Mouse (Mus musculus): ENCODE measurements around the gene Cysrt1. TPM values are rescaled to one million over a fixed set of nuclear protein-coding genes. Genes with fewer than 3 reads are reported as not detected.

Cysrt1 gene
- polyA plus RNA-seq, 1 experiment: not detected

- Histone ChIP-seq H3K4me3 (replicated peaks; ENCODE audit: control insufficient read depth, low read depth, low read length) (no peak within 1 kb of the TSS), H3K27ac (ENCODE audit: control insufficient read depth, insufficient read depth, low read depth, low read length, poor library complexity) (no peak within 1 kb of the TSS), H3K4me1 (ENCODE audit: control insufficient read depth, insufficient read depth, low read length) (peaks cover 2% of the 10 kb centered on the region)
- WGBS: 77% methylated on average over 8 of the region's 8 CpGs
- no peak for TF ChIP-seq CTCF (IDR thresholded peaks at IDR 0.05; ENCODE audit: control insufficient read depth, insufficient read depth, low read length)
- TF ChIP-seq POLR2A (IDR thresholded peaks at IDR 0.05; ENCODE audit: borderline replicate concordance, control insufficient read depth, low read depth, low read length): no peak
These were observed 5.6 kb downstream of the Cysrt1 start, which contains the start of gene Rnf224 for GRCm38 (mm10) chr2:25236614-25237013. Rnf224 (minus strand) TSS chr2:25236787.

- TF ChIP-seq POLR2A (IDR thresholded peaks at IDR 0.05; ENCODE audit: borderline replicate concordance, control insufficient read depth, low read depth, low read length) (no peak), CTCF (IDR thresholded peaks at IDR 0.05; ENCODE audit: control insufficient read depth, insufficient read depth, low read length) (no peak)
- no peak overlapping the region for H3K4me3 ChIP-seq (replicated peaks; ENCODE audit: control insufficient read depth, low read depth, low read length)
- H3K4me1 ChIP-seq (ENCODE audit: control insufficient read depth, insufficient read depth, low read length): no peaks in the 10 kb centered on the region; the same call in 1 of the 2 replicates
- H3K27ac ChIP-seq (ENCODE audit: control insufficient read depth, insufficient read depth, low read depth, low read length, poor library complexity): no peak overlapping the region
- 72% methylated on average over 5 of the region's 5 CpGs for WGBS
These were observed 7.6 kb downstream of the Cysrt1 start for GRCm38 (mm10) chr2:25234551-25235220.

GRCm38 (mm10) chr2:25234050-25234449 is 8.2 kb downstream of the Cysrt1 start, which contains the start of gene Slc34a3:
Slc34a3 (minus strand) TSS chr2:25234364.
- WGBS: 51% methylated on average over 3 of the region's 3 CpGs
- Histone ChIP-seq H3K27ac (ENCODE audit: control insufficient read depth, insufficient read depth, low read depth, low read length, poor library complexity) (no peak within 1 kb of the TSS), H3K4me1 (ENCODE audit: control insufficient read depth, insufficient read depth, low read length) (no peaks in the 10 kb centered on the region; the same call in 1 of the 2 replicates), H3K4me3 (replicated peaks; ENCODE audit: control insufficient read depth, low read depth, low read length) (no peak within 1 kb of the TSS)
- TF ChIP-seq POLR2A (IDR thresholded peaks at IDR 0.05; ENCODE audit: borderline replicate concordance, control insufficient read depth, low read depth, low read length) (no peak), CTCF (IDR thresholded peaks at IDR 0.05; ENCODE audit: control insufficient read depth, insufficient read depth, low read length) (no peak)

- Histone ChIP-seq H3K4me1 (ENCODE audit: control insufficient read depth, insufficient read depth, low read length) (no peaks in the 10 kb centered on the region; the same call in 1 of the 2 replicates), H3K4me3 (replicated peaks; ENCODE audit: control insufficient read depth, low read depth, low read length) (no peak overlapping the region), H3K27ac (ENCODE audit: control insufficient read depth, insufficient read depth, low read depth, low read length, poor library complexity) (no peak overlapping the region)
- TF ChIP-seq CTCF (IDR thresholded peaks at IDR 0.05; ENCODE audit: control insufficient read depth, insufficient read depth, low read length) (no peak), POLR2A (IDR thresholded peaks at IDR 0.05; ENCODE audit: borderline replicate concordance, control insufficient read depth, low read depth, low read length) (no peak)
- WGBS: 10% methylated on average over 4 of the region's 4 CpGs
These were observed 8.8 kb downstream of the Cysrt1 start for GRCm38 (mm10) chr2:25233421-25233820.

GRCm38 (mm10) chr2:25231038-25231437 is 11.2 kb downstream of the Cysrt1 start:
- TF ChIP-seq POLR2A (IDR thresholded peaks at IDR 0.05; ENCODE audit: borderline replicate concordance, control insufficient read depth, low read depth, low read length) (no peak), CTCF (IDR thresholded peaks at IDR 0.05; ENCODE audit: control insufficient read depth, insufficient read depth, low read length) (no peak)
- Histone ChIP-seq H3K4me1 (ENCODE audit: control insufficient read depth, insufficient read depth, low read length) (no peaks in the 10 kb centered on the region), H3K27ac (ENCODE audit: control insufficient read depth, insufficient read depth, low read depth, low read length, poor library complexity) (no peak overlapping the region), H3K4me3 (replicated peaks; ENCODE audit: control insufficient read depth, low read depth, low read length) (no peak overlapping the region)
- WGBS: 81% methylated on average over 12 of the region's 12 CpGs

- WGBS: 86% methylated on average over 7 of the region's 7 CpGs
- TF ChIP-seq CTCF (IDR thresholded peaks at IDR 0.05; ENCODE audit: control insufficient read depth, insufficient read depth, low read length): no peak
- no peak for TF ChIP-seq POLR2A (IDR thresholded peaks at IDR 0.05; ENCODE audit: borderline replicate concordance, control insufficient read depth, low read depth, low read length)
These were observed 11.7 kb downstream of the Cysrt1 start for GRCm38 (mm10) chr2:25230581-25230980.

GRCm38 (mm10) chr2:25229582-25229981 is 12.7 kb downstream of the Cysrt1 start:
- Histone ChIP-seq H3K4me1 (ENCODE audit: control insufficient read depth, insufficient read depth, low read length) (no peaks in the 10 kb centered on the region), H3K27ac (ENCODE audit: control insufficient read depth, insufficient read depth, low read depth, low read length, poor library complexity) (no peak overlapping the region), H3K4me3 (replicated peaks; ENCODE audit: control insufficient read depth, low read depth, low read length) (no peak overlapping the region)
- TF ChIP-seq POLR2A (IDR thresholded peaks at IDR 0.05; ENCODE audit: borderline replicate concordance, control insufficient read depth, low read depth, low read length) (no peak), CTCF (IDR thresholded peaks at IDR 0.05; ENCODE audit: control insufficient read depth, insufficient read depth, low read length) (no peak)
- 81% methylated on average over 5 of the region's 5 CpGs for WGBS

More at GRCm38 (mm10) chr2:25230581-25230980, 11.7 kb downstream of the Cysrt1 start:
- H3K4me1 ChIP-seq (ENCODE audit: control insufficient read depth, insufficient read depth, low read length): no peaks in the 10 kb centered on the region
- H3K27ac ChIP-seq (ENCODE audit: control insufficient read depth, insufficient read depth, low read depth, low read length, poor library complexity): no peak overlapping the region
- H3K4me3 ChIP-seq (replicated peaks; ENCODE audit: control insufficient read depth, low read depth, low read length): no peak overlapping the region

GRCm38 (mm10) chr2:25228995-25229530 is 13.2 kb downstream of the Cysrt1 start:
- Histone ChIP-seq H3K27ac (ENCODE audit: control insufficient read depth, insufficient read depth, low read depth, low read length, poor library complexity) (0 out of 2 replicates have a peak overlapping the region, but pooled peaks have one; percentile 74), H3K4me1 (ENCODE audit: control insufficient read depth, insufficient read depth, low read length) (no peaks in the 10 kb centered on the region), H3K4me3 (replicated peaks; ENCODE audit: control insufficient read depth, low read depth, low read length) (no peak overlapping the region)
- 75% methylated on average over 6 of the region's 6 CpGs for WGBS
- TF ChIP-seq CTCF (IDR thresholded peaks at IDR 0.05; ENCODE audit: control insufficient read depth, insufficient read depth, low read length): no peak
- no peak for TF ChIP-seq POLR2A (IDR thresholded peaks at IDR 0.05; ENCODE audit: borderline replicate concordance, control insufficient read depth, low read depth, low read length)
